Mouse (Mus musculus) embryonic facial prominence, embryonic 15.5 days (tissue): ENCODE results near the gene Sys1. TPM values are rescaled to one million over a fixed set of nuclear protein-coding genes. Genes with fewer than 3 reads are reported as not detected.

Experiments
- ATAC-seq: fragments of 200-750 bp; cut with Nextera tagmentation; 2 replicates; pipeline ENCODE4 v1.8.0; 2017; ENCODE audit warnings: low read depth, moderate TSS enrichment; ENCODE audit not compliant: insufficient number of reproducible peaks, low FRiP score, low TSS enrichment
- H3K27ac ChIP-seq: fragments of 300-500 bp; sonication (generic); replicated peaks from 2 replicates; pipeline ENCODE4 v1.5.1; 2015; ENCODE audit warnings: mild to moderate bottlenecking, inconsistent platforms
- H3K27me3 ChIP-seq: fragments of 300-500 bp; sonication (generic); 2 replicates; pipeline ENCODE4 v1.6.1; 2015; ENCODE audit warnings: inconsistent platforms
- H3K36me3 ChIP-seq: fragments of 300-500 bp; sonication (generic); 2 replicates; pipeline ENCODE4 v1.6.1; 2015; ENCODE audit warnings: mild to moderate bottlenecking, inconsistent platforms
- H3K4me1 ChIP-seq: fragments of 300-500 bp; sonication (generic); 2 replicates; pipeline ENCODE4 v1.6.1; 2015; ENCODE audit warnings: inconsistent platforms
- H3K4me2 ChIP-seq: fragments of 300-500 bp; sonication (generic); replicated peaks from 2 replicates; pipeline ENCODE4 v1.6.1; 2015; ENCODE audit warnings: mild to moderate bottlenecking, inconsistent platforms
- H3K4me3 ChIP-seq: fragments of 300-500 bp; sonication (generic); replicated peaks from 2 replicates; pipeline ENCODE4 v1.5.1; 2015; ENCODE audit warnings: mild to moderate bottlenecking, inconsistent platforms
- H3K9ac ChIP-seq: fragments of 300-500 bp; sonication (generic); 2 replicates; pipeline ENCODE4 v1.6.1; 2015; ENCODE audit warnings: inconsistent platforms
- H3K9me3 ChIP-seq: fragments of 300-500 bp; sonication (generic); replicated peaks from 2 replicates; pipeline ENCODE4 v1.6.1; 2016; ENCODE audit warnings: inconsistent platforms
- WGBS: fragments of 180-500 bp; shearing (Covaris S2); methylation state at CpG from one replicate; pipeline ENCODE4 v1.1.7; 2015; 5-methylcytosine and 5-hydroxymethylcytosine counted together
- polyA plus RNA-seq: library from polyadenylated mRNA; unstranded; fragments of >200 nt; fragmentation: Nextera tagmentation; extraction: Ambion mirVana; gene quantifications from 2 replicates; pipeline ENCODE4 v1.2.1, GENCODE M21; 2015

Gene Sys1
- polyA plus RNA-seq, 1 experiment from 2014 or later = 66.3 TPM

GRCm38 (mm10) chr2:164504919-164505318, 48.2 kb downstream of the Sys1 start:
- H3K27ac ChIP-seq = no peak overlapping the region
- ATAC-seq = no peak
- 98% methylated on average over 3 of the region's 3 CpGs for WGBS

GRCm38 (mm10) chr2:164505619-164506347, 49.0 kb downstream of the Sys1 start:
- H3K36me3 ChIP-seq = peaks cover 61% of the 10 kb centered on the region
- no peak overlapping the region for H3K4me2 ChIP-seq
- no peak overlapping the region for H3K4me3 ChIP-seq
- ATAC-seq = no peak
- no peak overlapping the region for H3K27ac ChIP-seq
- no peak overlapping the region for H3K9ac ChIP-seq
- H3K4me1 ChIP-seq = no peaks in the 10 kb centered on the region
- WGBS = 90% methylated on average over 4 of the region's 4 CpGs
- 0 out of 2 replicates have a peak, but pooled peaks cover 10% of the 10 kb centered on the region for H3K9me3 ChIP-seq
- no peaks in the 10 kb centered on the region for H3K27me3 ChIP-seq

More at GRCm38 (mm10) chr2:164504919-164505318, 48.2 kb downstream of the Sys1 start:
- Histone ChIP-seq H3K4me3 (no peak overlapping the region), H3K9me3 (0 out of 2 replicates have a peak, but pooled peaks cover 10% of the 10 kb centered on the region), H3K9ac (no peak overlapping the region), H3K4me2 (no peak overlapping the region), H3K4me1 (no peaks in the 10 kb centered on the region), H3K36me3 (peaks cover 69% of the 10 kb centered on the region), H3K27me3 (no peaks in the 10 kb centered on the region)

GRCm38 (mm10) chr2:164507811-164508210, 51.0 kb downstream of the Sys1 start:
- Histone ChIP-seq H3K9ac (no peak overlapping the region), H3K4me2 (no peak overlapping the region), H3K36me3 (peaks cover 42% of the 10 kb centered on the region), H3K4me3 (no peak overlapping the region), H3K27me3 (no peaks in the 10 kb centered on the region), H3K4me1 (no peaks in the 10 kb centered on the region), H3K9me3 (0 out of 2 replicates have a peak, but pooled peaks cover 10% of the 10 kb centered on the region), H3K27ac (no peak overlapping the region)
- ATAC-seq = no peak
- WGBS = 87% methylated on average over 19 of the region's 19 CpGs

- Histone ChIP-seq H3K36me3 (peaks cover 13% of the 10 kb centered on the region), H3K27ac (no peak overlapping the region), H3K4me2 (no peak overlapping the region), H3K9me3 (no peaks in the 10 kb centered on the region), H3K9ac (no peak overlapping the region), H3K4me1 (no peaks in the 10 kb centered on the region), H3K27me3 (no peaks in the 10 kb centered on the region), H3K4me3 (no peak overlapping the region)
- WGBS = 29% methylated on average over 4 of the region's 5 CpGs
- ATAC-seq = no peak
These were observed 53.9 kb downstream of the Sys1 start for GRCm38 (mm10) chr2:164510621-164511190.

GRCm38 (mm10) chr2:164512121-164512909, 55.6 kb downstream of the Sys1 start:
- WGBS = 56% methylated on average over 12 of the region's 14 CpGs
- H3K4me1 ChIP-seq = no peaks in the 10 kb centered on the region
- no peak for ATAC-seq
- no peaks in the 10 kb centered on the region for H3K27me3 ChIP-seq
- H3K36me3 ChIP-seq = peaks cover under 1% of the 10 kb centered on the region; the same call in 1 of the 2 replicates
- no peak overlapping the region for H3K9ac ChIP-seq
- H3K27ac ChIP-seq = peak overlapping the region; percentile 7; the same call in 1 of the 2 replicates
- no peak overlapping the region for H3K4me2 ChIP-seq
- no peak overlapping the region for H3K4me3 ChIP-seq
- no peaks in the 10 kb centered on the region for H3K9me3 ChIP-seq

GRCm38 (mm10) chr2:164513389-164513788, 56.6 kb downstream of the Sys1 start:
- H3K27me3 ChIP-seq = no peaks in the 10 kb centered on the region
- H3K9ac ChIP-seq = no peak overlapping the region
- no peaks in the 10 kb centered on the region for H3K4me1 ChIP-seq
- no peaks in the 10 kb centered on the region for H3K9me3 ChIP-seq
- H3K4me2 ChIP-seq = no peak overlapping the region
- no peaks in the 10 kb centered on the region for H3K36me3 ChIP-seq
- H3K4me3 ChIP-seq = no peak overlapping the region
- ATAC-seq = 0 out of 2 replicates have a peak, but pooled peaks have one; percentile 13
- 52% methylated on average over 8 of the region's 8 CpGs for WGBS
- 0 out of 2 replicates have a peak overlapping the region, but pooled peaks have one; percentile 7 for H3K27ac ChIP-seq

GRCm38 (mm10) chr2:164514916-164515315, 58.2 kb downstream of the Sys1 start:
- Histone ChIP-seq H3K36me3 (no peaks in the 10 kb centered on the region), H3K4me1 (no peaks in the 10 kb centered on the region), H3K9me3 (no peaks in the 10 kb centered on the region), H3K4me2 (no peak overlapping the region), H3K9ac (no peak overlapping the region), H3K4me3 (no peak overlapping the region), H3K27me3 (no peaks in the 10 kb centered on the region), H3K27ac (no peak overlapping the region)
- 81% methylated on average over 3 of the region's 3 CpGs for WGBS
- no peak for ATAC-seq

GRCm38 (mm10) chr2:164515897-164516296, 59.1 kb downstream of the Sys1 start:
- ATAC-seq = no peak
- 0 out of 2 replicates have a peak, but pooled peaks cover 2% of the 10 kb centered on the region for H3K4me1 ChIP-seq
- H3K4me3 ChIP-seq = no peak overlapping the region
- H3K4me2 ChIP-seq = no peak overlapping the region
- no peak overlapping the region for H3K27ac ChIP-seq
- H3K9me3 ChIP-seq = no peaks in the 10 kb centered on the region
- H3K27me3 ChIP-seq = no peaks in the 10 kb centered on the region
- 76% methylated on average over 9 of the region's 9 CpGs for WGBS
- H3K36me3 ChIP-seq = no peaks in the 10 kb centered on the region
- no peak overlapping the region for H3K9ac ChIP-seq

- 65% methylated on average over 11 of the region's 11 CpGs for WGBS
- peaks cover 8% of the 10 kb centered on the region for H3K4me1 ChIP-seq
- H3K27ac ChIP-seq = no peak overlapping the region
- no peak for ATAC-seq
- H3K4me3 ChIP-seq = no peak overlapping the region
- no peak overlapping the region for H3K9ac ChIP-seq
- no peaks in the 10 kb centered on the region for H3K27me3 ChIP-seq
- no peaks in the 10 kb centered on the region for H3K9me3 ChIP-seq
- no peak overlapping the region for H3K4me2 ChIP-seq
- no peaks in the 10 kb centered on the region for H3K36me3 ChIP-seq
These were observed 59.8 kb downstream of the Sys1 start for GRCm38 (mm10) chr2:164516592-164516991.

- Histone ChIP-seq H3K27ac (no peak overlapping the region), H3K4me1 (peaks cover 19% of the 10 kb centered on the region), H3K9me3 (no peaks in the 10 kb centered on the region), H3K36me3 (no peaks in the 10 kb centered on the region), H3K9ac (no peak overlapping the region), H3K27me3 (no peaks in the 10 kb centered on the region), H3K4me2 (no peak overlapping the region), H3K4me3 (no peak overlapping the region)
- 37% methylated on average over 10 of the region's 10 CpGs for WGBS
- no peak for ATAC-seq
These were observed 60.9 kb downstream of the Sys1 start for GRCm38 (mm10) chr2:164517485-164518221.
